Mouse (Mus musculus): ENCODE results near the gene Smc4.
"Not testable (repeated sequence)": the region's sequence is repeated elsewhere in the genome, so short reads cannot be mapped to it uniquely, and the experiment has no call there.

Gene Smc4

DNA sequence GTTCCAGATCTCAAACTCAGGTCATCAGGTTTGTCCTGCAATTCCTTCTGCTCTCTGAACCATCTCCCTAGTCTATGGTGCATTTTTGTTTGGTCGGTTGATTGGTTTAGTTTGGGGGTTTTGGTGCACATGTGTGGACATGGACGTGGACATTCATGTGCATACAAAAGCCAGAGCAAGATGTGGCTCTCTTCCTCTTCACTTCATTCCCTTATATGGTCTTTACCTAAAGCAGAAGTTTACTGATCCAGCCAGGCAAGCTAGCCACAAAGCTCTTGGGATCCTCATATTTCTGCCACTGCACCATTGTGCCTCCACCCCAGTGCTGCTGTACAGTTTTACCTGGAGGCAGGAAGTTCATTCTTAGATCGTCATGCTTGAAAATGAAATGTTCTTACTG lies 12.6 kb downstream of the Smc4 start:
- DNase-seq (ENCODE audit: low read depth, low spot score), result no peak

DNA sequence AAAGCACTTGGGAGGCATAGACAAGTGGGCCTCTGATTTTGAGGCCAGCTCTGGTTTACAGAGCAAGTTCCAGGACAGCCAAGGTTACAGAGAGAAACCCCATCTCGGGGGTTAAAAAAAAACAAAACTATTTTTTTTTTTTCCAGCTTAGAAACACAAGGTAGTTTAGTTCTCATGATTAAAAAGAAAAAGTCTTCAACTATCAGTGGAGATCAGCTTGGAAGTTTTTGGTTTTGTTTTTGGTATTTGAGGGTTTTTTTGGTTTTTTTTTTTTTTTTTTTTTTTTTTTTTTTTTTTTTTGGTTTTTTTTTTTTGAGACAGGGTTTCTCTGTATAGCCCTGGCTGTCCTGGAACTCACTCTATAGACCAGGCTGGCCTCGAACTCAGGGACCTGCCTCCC lies 14.1 kb downstream of the Smc4 start:
- not testable (repeated sequence) for DNase-seq (ENCODE audit: low read depth, low spot score)

DNA sequence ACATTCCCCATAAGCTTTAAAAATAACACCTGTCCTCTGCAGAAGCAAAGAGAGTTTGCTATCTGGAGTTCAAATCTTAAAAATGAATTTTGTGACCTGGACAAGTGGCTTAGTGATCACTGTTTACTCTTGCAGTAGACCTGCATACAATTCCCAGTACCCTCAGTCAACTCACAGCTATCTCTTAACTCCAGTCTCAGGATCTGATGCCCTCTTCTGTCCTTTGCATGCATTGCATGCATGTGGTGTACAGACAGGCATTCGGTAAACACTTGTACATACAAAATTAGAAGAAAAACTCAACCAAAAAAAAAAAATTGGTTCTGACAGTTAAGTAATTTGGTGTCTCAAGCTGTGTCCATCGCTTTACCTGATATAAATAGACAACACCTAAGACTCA lies 15.7 kb downstream of the Smc4 start:
- peak; percentile 74 for DNase-seq (ENCODE audit: low read depth, low spot score)

DNA sequence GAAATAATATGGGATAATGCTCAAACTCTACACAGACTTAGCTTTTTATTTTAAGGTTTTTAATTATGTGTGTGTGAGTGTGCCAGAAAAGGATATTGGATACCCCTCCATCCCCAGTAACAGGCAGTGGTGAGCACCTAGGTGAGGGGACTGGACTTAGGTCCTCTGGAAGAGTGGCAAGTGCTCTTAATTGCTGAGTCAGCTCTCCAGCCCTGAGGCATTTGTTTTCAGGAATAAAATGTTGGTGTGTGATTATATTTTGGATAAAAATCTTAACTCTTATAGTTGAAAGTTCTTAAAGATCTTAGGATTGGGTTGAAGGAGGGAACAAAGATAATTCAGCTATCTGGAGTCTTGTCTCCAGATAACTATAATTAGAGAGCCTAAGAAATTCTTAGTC lies 16.2 kb downstream of the Smc4 start:
- no peak for DNase-seq (ENCODE audit: low read depth, low spot score)

DNA sequence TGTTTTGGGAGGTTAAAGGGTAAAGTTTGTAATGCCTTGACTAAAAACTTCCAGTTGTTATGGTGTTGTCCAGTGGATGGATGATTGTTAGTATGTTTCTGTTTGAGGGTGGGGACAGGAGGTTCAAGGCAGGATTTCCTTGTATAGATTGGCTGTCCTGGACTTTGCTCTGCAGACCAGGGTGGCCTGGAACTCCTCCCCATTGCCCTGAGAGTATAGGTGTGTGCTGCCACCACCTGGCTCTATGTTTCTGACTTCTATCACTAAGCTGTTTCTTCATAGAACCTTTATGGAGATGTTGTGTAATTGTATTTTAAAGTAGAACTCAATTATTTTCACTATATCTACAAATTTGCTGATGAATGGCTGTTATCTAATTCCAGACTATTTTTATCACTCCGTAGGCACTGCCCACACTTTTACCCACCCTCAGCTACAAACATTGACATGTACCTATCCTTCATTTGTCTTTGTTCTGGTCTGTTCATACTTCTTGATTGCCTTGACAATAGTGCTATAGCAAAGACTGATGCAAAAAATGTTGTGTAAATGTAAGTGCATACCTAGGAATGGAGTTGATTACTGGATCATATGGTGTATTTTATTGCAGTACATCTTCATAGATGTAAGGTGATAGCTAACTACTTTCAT lies 21.7 kb downstream of the Smc4 start:
- DNase-seq (ENCODE audit: low read depth, low spot score), result no peak

DNA sequence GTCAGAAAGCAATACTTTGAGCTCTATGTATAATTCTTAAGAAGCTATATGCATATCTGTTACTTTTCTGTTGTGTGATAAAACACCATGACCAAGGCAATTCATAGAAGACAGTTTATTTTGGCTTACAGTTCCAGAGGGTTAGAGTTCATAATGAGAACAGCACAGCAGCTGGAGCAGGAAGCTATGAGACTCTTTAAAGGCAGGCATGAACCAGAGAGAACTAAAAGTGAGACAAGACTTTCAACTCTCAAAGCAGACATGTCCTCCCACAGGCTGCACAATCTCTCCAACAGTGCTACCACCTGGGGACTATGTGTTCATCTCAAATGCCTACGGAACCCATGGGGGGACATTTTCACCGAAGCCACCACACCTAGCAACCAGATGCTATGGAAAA lies 35.6 kb downstream of the Smc4 start:
- no peak for DNase-seq (ENCODE audit: low read depth, low spot score)

DNA sequence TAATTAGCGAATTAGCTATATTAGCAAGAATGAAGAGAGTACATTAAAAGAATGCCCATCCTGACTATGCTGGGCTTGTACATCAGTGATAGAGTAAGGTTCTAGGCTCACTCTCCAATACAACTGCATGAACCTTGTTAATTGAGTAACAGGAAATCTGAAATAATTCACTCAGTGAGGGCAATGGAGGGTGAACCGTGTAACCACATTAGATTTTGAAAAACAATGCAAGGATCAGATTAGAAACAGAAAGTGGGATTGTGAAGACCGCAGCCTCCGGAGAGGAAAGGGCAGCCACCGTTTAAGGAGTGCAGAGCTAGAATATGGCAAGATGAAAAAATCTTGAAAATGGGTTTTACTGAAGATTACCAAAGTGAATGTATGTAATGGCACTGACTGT lies 36.8 kb downstream of the Smc4 start:
- DNase-seq (ENCODE audit: low read depth, low spot score), result no peak

DNA sequence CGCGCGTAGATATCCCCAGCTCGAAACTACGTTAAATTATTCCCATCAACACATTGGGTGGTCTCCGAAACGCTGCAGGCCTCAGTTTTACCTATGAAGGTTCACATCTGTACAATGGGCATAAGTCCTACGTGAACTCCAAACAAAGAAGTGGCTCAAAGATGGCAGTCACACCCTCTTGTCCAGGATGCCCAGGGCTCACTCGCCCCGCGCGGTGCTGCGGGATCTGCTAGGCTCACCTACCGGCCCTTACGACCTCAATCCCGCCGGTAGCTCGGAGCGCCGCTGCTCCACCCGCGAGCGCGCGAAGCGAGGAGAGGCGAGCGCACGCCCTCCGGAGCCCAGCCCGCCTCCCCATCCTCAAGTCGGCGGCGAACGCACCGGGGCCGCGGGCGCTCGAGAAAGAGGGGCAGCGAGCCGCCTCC lies 39.6 kb downstream of the Smc4 start:
- DNase-seq (ENCODE audit: low read depth, low spot score), result peak; percentile 72

DNA sequence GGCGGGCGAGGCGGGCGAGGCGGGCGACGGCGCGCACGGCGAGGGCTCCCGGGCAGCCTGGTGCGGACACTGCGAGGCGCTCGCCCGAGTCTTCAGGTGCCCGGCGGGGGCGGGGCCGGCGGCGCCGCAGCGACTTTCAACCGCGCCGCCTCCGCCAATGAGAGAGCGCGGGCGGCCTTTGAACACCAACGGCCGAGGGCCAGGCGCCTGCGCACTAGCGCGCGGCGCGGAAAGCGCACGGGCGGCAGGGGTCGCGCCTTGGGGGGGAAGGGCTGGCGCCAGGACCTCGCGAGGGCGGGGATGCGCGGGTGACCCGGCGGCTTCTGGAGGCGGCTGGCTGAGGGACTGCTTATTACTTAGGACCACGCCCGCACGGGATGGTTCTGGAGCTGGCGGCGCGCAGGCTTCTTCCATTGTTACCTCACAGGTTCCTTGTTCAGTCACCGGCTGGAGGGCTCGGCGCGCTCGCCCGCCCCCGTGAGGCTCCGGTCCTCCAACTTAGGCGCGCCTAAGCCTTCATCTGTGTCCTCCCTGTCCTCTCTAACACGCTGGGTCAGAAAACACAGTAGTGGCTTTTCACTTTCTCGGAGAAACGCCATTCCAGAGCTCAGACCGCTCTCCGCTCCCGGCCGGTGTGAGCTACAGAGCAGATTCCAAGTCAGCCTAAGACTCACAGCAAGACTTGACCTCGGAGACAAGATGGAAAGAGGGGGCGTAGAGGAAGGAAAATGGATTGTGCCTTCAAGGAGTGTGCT lies 40.3 kb downstream of the Smc4 start, which contains the start of gene Trim59:
Trim59 (minus strand) TSS at position 111 of the 755 bp plus-strand sequence.
- peak; percentile 99 for DNase-seq (ENCODE audit: low read depth, low spot score)

DNA sequence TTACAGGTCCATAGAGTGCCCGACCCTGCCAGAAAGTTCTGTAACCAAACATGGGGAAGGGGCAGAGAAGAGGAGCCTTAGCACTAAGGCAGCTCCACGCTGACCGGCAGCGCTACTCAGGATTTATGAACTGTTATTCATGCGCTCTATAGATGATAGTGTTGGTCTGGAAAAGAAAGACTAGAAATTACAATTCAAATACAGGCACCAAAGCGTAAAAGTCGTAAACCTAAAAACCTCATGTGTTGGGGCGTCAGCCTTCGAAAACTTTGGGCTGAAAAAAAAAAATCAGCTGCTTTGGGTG lies 40.8 kb downstream of the Smc4 start:
- no peak for DNase-seq (ENCODE audit: low read depth, low spot score)

DNA sequence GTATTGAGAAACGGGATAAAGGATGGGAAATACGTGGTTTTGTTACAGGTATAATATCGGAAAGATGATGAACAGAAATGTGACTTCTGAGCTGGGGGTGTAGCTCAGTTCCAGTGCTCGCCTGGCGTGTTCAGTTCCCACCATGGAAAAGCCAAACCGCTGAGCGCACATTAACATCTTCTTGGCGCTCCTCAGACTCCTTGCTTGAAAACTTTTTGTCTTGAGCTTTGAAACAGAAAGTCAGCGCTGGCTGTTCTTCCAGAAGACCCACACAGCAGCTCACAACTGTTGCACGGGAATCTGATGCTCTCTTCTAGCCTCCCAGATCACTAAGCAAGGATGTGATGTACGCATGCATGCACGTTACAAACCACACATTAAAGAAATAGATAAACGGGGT lies 41.2 kb downstream of the Smc4 start:
- no peak for DNase-seq (ENCODE audit: low read depth, low spot score)

DNA sequence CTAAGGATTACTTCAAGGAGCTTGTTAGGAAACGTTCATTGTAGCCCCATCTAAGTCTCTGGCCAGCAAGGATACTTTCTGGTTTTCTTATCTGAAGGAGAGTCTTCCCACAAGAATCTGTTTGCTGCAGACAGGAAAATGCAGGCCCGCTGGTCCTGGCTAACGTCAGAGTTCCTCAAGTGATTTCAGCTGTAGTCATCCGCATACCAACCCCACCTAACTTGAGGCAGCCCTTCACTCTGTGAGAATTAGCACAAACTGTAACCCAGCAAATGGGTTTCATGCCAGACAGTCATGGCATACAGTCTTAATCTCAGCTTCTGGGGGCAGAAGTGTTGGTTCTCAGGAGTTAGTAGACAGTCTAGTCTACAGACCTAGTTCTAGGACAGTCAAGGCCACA lies 42.0 kb downstream of the Smc4 start:
- DNase-seq (ENCODE audit: low read depth, low spot score), result no peak

DNA sequence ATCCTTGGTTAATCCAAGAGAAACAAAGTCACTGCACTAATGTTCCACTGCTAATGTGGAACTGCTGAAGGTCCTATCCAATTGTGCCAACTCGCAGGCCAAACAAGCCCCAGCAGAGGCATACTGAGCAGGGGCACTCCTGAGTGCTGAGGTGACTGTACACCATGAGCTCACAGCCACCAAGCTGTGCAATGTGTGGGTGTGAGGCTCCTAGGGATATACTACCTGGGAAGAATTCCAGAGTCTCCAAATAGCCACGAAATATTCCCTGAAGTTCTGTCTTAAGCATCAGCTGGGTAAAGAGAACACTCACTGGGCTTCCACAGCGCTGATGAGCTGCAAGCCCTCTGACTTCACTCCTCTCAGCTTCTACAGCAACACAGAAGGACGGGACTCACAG lies 43.1 kb downstream of the Smc4 start:
- no peak for DNase-seq (ENCODE audit: low read depth, low spot score)

DNA sequence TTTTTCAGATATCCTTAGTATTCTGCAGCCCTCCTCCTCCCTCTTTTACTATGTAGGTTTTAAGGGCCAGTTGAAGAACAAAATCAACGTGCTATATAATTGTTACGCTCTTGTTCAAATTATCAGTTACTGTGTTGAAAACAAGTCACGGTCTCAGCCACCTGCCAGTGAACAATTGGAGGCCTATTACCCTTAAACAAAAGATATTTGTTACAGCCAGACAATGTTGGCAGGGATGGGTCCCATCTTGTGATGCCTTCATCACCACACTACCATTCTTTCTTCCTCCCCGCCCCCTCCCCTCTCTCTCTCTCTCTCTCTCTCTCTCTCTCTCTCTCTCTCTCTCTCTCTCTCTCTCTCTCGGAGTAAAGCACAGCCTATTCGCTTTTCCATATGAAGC lies 44.5 kb downstream of the Smc4 start:
- DNase-seq (ENCODE audit: low read depth, low spot score), result no peak

DNA sequence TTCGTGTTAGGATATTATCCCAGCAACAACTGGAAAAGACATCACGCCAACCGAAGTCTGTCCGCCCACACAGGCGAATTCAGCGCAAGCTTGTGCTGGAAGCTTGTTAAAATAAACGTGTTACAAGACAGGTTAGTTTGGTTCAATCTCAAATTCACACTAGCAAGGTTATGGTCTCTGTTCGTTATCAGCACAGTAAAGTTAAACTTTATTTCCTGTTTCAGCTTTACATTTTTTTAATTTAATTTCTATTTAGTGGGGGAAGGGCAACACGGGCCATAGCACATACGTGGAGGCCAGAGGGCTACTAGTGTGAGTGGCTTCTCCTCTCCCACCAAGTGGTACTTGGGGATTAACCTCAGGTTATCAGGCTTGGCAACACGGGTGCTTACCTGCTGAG lies 47.4 kb downstream of the Smc4 start:
- DNase-seq (ENCODE audit: low read depth, low spot score), result no peak

DNA sequence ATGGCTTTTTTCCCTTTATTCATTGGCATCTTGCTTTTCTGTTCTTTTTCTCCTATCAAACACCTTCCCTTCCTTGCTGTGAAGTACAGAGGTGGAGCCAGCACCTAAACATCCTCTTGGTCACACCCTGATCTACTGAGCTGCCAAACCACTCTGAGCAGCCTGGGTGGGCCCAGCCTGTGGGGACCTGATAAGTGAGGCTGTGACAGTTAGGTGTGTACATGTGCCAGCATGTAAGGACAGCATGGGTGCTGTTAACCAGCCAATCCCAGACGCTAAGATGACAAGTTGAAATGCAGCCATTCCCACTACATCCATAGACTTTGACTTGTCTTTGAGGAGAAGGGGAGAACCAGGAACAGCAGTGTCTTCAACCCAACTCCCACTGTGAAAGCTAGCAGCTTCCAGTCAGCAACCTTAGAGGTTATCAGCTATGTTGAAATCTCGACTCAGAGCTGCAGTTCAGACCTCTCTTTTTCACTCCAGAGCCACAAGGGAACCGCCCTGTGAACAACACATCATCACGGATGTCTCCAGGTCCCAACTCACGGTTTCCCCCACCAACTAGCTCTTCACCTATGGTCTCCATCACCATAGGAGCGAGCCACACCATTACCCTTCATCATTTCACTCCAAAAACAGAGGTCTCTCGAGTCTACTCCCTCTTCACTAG lies 50.4 kb downstream of the Smc4 start:
- DNase-seq (ENCODE audit: low read depth, low spot score), result no peak

DNA sequence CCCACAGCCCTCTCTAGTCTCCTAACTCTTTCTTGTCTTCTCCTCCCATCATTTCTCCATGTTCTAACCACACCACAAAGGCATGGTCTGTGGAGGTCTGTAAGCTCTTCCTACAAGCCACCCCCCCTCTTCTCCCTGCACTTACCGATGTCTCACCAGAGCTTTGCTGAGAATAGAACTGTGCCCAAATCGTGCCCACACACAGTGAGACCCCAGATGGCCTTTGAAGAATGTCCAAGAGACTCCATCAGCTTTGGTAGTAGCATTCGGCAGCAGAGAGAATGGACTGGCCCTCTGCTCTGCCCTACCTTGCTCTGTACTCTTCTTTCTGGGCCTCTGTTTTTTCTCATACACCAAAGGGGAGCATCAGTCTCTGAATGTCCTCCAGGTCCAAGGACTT lies 51.3 kb downstream of the Smc4 start:
- no peak for DNase-seq (ENCODE audit: low read depth, low spot score)

DNA sequence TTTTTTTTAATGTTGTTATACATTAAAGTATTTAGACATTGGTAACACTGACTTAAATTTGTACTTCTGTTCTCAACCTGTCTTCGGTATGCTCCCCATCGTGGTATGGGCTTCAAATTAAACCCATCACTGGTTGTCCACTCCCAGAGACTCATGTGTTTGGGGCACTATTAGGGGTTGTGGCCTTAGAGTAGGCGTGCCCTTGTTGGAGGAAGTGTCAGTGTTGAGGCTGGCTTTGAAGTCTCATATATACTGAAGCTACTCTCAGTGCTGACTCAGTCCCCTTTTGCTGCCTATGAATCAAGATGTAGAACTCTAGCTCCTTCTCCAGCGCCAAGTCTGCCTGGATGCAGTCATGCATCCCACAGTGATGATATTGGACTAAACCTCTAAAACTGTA lies 56.1 kb downstream of the Smc4 start:
- DNase-seq (ENCODE audit: low read depth, low spot score), result no peak

DNA sequence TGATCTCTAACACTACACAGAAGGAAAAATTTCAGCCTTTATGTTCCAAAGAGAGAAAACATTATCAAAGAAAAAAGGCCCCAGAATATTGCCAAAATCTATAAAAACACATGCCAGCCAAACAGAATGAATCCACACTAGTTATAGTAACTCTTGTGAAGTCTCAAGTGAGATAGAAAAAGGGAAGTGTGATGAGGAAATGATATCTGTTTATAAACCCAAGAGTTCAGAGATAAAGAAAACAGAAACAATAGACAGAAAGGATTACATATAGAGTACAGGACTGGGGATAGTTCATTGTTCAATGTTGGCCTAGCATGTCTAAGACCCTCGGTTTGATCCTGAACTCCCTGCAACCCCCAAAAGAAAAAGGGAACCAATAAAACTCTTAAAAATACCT lies 58.2 kb downstream of the Smc4 start:
- no peak for DNase-seq (ENCODE audit: low read depth, low spot score)

DNA sequence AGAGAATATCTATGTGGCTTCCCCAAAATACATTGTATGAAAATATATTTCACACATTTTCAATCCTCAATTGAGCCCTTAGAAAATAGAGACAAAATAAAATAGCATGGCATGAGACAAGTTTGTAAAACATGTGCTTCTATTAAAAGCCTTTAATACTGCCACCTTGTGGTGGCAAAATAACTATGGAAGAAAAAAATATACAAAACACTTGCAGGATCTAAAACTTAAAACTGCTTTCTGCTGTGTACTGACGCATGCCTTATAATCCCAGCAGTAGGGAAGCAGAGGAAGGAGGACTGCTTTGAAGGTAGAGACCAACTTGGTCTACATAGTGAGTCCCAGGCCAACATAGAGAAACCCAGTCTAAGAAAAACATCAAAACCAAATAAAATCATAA lies 59.5 kb downstream of the Smc4 start:
- DNase-seq (ENCODE audit: low read depth, low spot score), result peak; percentile 45
